In genomic region chr19:3323201-3323621, GRCm38 (mm10) we compare ENCODE assay signal across 8 mouse cellular contexts. TPM values are rescaled to one million over a fixed set of nuclear protein-coding genes. Genes with fewer than 3 reads are reported as not detected.
DNase-seq lines count a peak whose midpoint lies in the region; ATAC-seq and TF ChIP-seq lines count a peak whose summit lies in the region.

No protein-coding gene starts in this region.

- no peaks in the 10 kb centered on the region for H3K9me3 ChIP-seq in embryonic facial prominence, embryonic 11.5 days (replicated peaks; ENCODE audit: control insufficient read depth, low read length)
- no peaks in the 10 kb centered on the region for H3K9me3 ChIP-seq in midbrain, postnatal 0 days (ENCODE audit: low read length)

- H3K36me3 ChIP-seq in embryonic facial prominence, embryonic 11.5 days (replicated peaks; ENCODE audit: control insufficient read depth, insufficient read depth, low read depth, low read length) = no peaks in the 10 kb centered on the region
- H3K36me3 ChIP-seq in midbrain, postnatal 0 days (ENCODE audit: insufficient read depth, low read length) = no peaks in the 10 kb centered on the region

- DNase-seq in 3T3-L1 (ENCODE audit: low read depth, low spot score) = peak; percentile 87
- DNase-seq in adrenal gland, postnatal 25 days = peak; percentile 95
- DNase-seq in embryonic facial prominence, embryonic 11.5 days (ENCODE audit: low spot score) = peak; percentile 81
- DNase-seq in heart, adult 11 months = peak; percentile 99
- peak; percentile 90 for DNase-seq in kidney, adult 11 months
- peak; percentile 97 for DNase-seq in liver
- DNase-seq in midbrain, postnatal 0 days (ENCODE audit: low spot score) = peak; percentile 58
- peak; percentile 90 to 91 for DNase-seq in spleen, postnatal 36 days (ENCODE audit: low spot score in 2 of 2)

- H3K4me3 ChIP-seq in embryonic facial prominence, embryonic 11.5 days (ENCODE audit: low read depth, low read length) = peak overlapping the region; percentile 54
- peak overlapping the region; percentile 46 for H3K4me3 ChIP-seq in midbrain, postnatal 0 days (ENCODE audit: low read depth, low read length)

- peak; percentile 74 for ATAC-seq in embryonic facial prominence, embryonic 11.5 days (replicated peaks; ENCODE audit: insufficient number of reproducible peaks, low FRiP score, low TSS enrichment, low read depth)
- peak; percentile 67 for ATAC-seq in midbrain, postnatal 0 days (ENCODE audit: low FRiP score)

- peaks cover 3% of the 10 kb centered on the region; the same call in 1 of the 2 replicates for H3K4me1 ChIP-seq in embryonic facial prominence, embryonic 11.5 days (ENCODE audit: control insufficient read depth, insufficient read depth, low read length)
- H3K4me1 ChIP-seq in midbrain, postnatal 0 days (ENCODE audit: insufficient read depth, low read length) = no peaks in the 10 kb centered on the region

- no peak overlapping the region for H3K27ac ChIP-seq in embryonic facial prominence, embryonic 11.5 days (replicated peaks; ENCODE audit: low read depth, low read length)
- no peak overlapping the region; the same call in 1 of the 2 replicates for H3K27ac ChIP-seq in midbrain, postnatal 0 days (ENCODE audit: low read depth, low read length)

- TF ChIP-seq CTCF in midbrain, postnatal 0 days (IDR thresholded peaks at IDR 0.05) = no peak

- peak overlapping the region; percentile 93 for H3K4me2 ChIP-seq in embryonic facial prominence, embryonic 11.5 days (ENCODE audit: low read depth, low read length)
- peak overlapping the region; percentile 72 for H3K4me2 ChIP-seq in midbrain, postnatal 0 days (ENCODE audit: low read depth, low read length, poor library complexity, severe bottlenecking)

- H3K9ac ChIP-seq in embryonic facial prominence, embryonic 11.5 days (replicated peaks; ENCODE audit: low read length) = peak overlapping the region; percentile 41
- H3K9ac ChIP-seq in midbrain, postnatal 0 days (replicated peaks; ENCODE audit: low read length, poor library complexity, severe bottlenecking) = peak overlapping the region; percentile 20; the same call in 1 of the 2 replicates

- under 1% methylated on average over 47 of the region's 47 CpGs for WGBS in embryonic facial prominence, embryonic 11.5 days
- under 1% methylated on average over 45 of the region's 47 CpGs for WGBS in midbrain, postnatal 0 days

- H3K27me3 ChIP-seq in embryonic facial prominence, embryonic 11.5 days (ENCODE audit: control insufficient read depth, insufficient read depth, low read length) = peaks cover 20% of the 10 kb centered on the region
- peaks cover 16% of the 10 kb centered on the region for H3K27me3 ChIP-seq in midbrain, postnatal 0 days (ENCODE audit: insufficient read depth, low read length)

RNA-seq across cellular contexts. Expression of gene Cpt1a, which starts 1.1 kb away (rescaled TPM):
- 392 and 423 TPM in 2 replicates for total RNA-seq in adrenal gland, postnatal 25 days (2021)
- polyA plus RNA-seq in embryonic facial prominence, embryonic 11.5 days (2014; fragmentation: Nextera tagmentation; extraction: Ambion mirVana) = 9.5 and 10.0 TPM in 2 replicates
- 29.1 and 35.8 TPM in 2 replicates for total RNA-seq in midbrain, postnatal 0 days (2014; rRNA removed)
- polyA plus RNA-seq in midbrain, postnatal 0 days (2015; fragmentation: Nextera tagmentation; extraction: Ambion mirVana) = 15.7 and 17.4 TPM in 2 replicates

RNA-seq across cellular contexts. Expression of gene Ighmbp2, which starts 40.4 kb away (rescaled TPM):
- 6.4 and 9.1 TPM in 2 replicates for total RNA-seq in adrenal gland, postnatal 25 days (2021)
- 6.0 and 7.6 TPM in 2 replicates for polyA plus RNA-seq in embryonic facial prominence, embryonic 11.5 days (2014; fragmentation: Nextera tagmentation; extraction: Ambion mirVana)
- total RNA-seq in midbrain, postnatal 0 days (2014; rRNA removed) = 11.8 and 12.3 TPM in 2 replicates
- polyA plus RNA-seq in midbrain, postnatal 0 days (2015; fragmentation: Nextera tagmentation; extraction: Ambion mirVana) = 10.2 and 10.8 TPM in 2 replicates

RNA-seq across cellular contexts. Expression of gene Mrpl21, which starts 40.5 kb away (rescaled TPM):
- 67.9 and 69.7 TPM in 2 replicates for total RNA-seq in adrenal gland, postnatal 25 days (2021)
- 144 and 145 TPM in 2 replicates for polyA plus RNA-seq in embryonic facial prominence, embryonic 11.5 days (2014; fragmentation: Nextera tagmentation; extraction: Ambion mirVana)
- total RNA-seq in midbrain, postnatal 0 days (2014; rRNA removed) = 48.4 and 48.7 TPM in 2 replicates
- 92.7 and 93.3 TPM in 2 replicates for polyA plus RNA-seq in midbrain, postnatal 0 days (2015; fragmentation: Nextera tagmentation; extraction: Ambion mirVana)

Comparison
In these comparisons a context has a peak if more than half of its experiments do, and no peak if none do; other contexts are left out.
1. RNA of gene Cpt1a, which starts 1.1 kb away (total RNA-seq): 392 to 423 TPM in adrenal gland, postnatal 25 days; 29.1 to 35.8 TPM in midbrain, postnatal 0 days; every median in the first group is over 10 times any median in the second.
2. Peak in every context shown above with its lines, with median percentiles within 50 percentile points of each other: DNase-seq.